Mouse (Mus musculus) gonadal fat pad, adult 2 months (tissue): ENCODE results near the gene Zbtb39. TPM values are rescaled to one million over a fixed set of nuclear protein-coding genes. Genes with fewer than 3 reads are reported as not detected.

Experiments
- DNase-seq: peaks from one replicate; pipeline ENCODE4 v3.0.0-alpha.2; 2012; ENCODE audit warnings: low read depth
- polyA plus RNA-seq: library from polyadenylated mRNA; depleted of rRNA; stranded (reverse); fragments of >200 nt; gene quantifications from 2 replicates; pipeline ENCODE4 v1.2.3, GENCODE M21; 2012; rRNA removed

Zbtb39 gene
- 8.8 and 11.6 TPM in 2 replicates for polyA plus RNA-seq

DNA sequence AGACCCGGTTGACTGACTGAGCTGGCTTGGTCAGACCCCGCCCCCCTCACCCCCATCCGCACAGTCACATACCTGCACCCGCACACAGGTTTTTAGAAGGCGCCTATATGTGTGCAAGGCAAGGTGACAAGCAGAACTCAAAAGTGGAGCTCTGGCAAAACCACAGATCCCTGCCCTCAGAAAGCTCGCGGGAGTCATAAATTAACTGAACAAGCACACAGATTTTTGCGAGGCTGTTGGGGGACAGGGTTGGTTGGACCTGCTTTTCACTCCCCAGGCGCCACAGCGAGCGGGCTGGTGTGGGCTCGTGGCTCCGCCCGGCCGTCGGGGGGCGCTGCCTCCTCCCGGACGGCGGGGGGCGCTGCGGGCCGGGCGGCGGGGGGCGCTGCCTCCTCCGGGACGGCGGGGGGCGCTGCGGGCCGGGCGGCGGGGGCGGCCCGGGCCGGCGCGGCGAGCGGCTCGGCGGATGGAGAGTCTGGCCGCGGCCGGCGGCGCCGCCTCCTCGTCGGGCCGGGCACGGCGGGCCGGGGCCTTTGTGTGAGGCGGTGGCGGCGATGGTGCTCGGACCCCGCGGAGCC lies at the start of gene Zbtb39:
Zbtb39 (plus strand) TSS at position 456 of the 578 bp plus-strand sequence.
- DNase-seq: no peak

DNA sequence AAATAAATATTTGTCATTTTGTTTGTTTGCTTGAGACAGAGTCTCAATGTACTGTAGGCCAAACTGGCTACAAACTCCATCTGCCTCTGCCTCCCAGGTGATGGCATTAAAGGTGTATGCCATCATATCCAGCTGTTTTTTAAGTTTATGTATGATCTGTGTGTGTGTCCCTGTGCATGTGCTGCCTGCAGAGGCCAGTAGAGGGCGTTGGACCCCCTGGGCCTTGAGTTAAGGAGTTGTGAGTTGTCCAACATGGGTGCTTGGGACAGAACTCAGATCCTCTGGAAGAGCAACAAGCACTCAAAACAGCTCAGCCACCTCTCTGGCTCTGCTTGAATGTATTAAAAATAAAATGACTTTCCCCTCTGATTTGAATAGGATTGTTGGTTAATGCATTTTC lies 48.3 kb upstream of the Zbtb39 start:
- DNase-seq: no peak

DNA sequence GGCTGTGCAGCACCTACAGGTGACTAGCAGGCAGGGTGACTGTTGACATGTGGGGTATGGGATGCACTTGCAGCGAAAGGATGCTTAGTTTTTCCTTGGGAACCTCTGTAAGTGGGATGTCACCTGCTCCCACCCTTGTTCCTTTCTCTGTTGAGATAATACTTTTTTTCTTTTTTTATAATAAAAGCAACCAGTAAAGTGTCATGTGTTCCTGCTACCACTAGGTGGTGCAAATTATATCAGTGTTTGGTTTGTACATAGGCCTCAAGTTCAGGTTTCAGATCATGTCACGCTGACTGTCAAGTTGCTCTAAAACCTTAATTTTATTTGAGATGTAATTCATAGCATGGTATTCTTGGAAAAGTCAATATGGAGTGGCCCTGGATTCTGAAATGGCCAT lies 44.7 kb upstream of the Zbtb39 start:
- no peak for DNase-seq

DNA sequence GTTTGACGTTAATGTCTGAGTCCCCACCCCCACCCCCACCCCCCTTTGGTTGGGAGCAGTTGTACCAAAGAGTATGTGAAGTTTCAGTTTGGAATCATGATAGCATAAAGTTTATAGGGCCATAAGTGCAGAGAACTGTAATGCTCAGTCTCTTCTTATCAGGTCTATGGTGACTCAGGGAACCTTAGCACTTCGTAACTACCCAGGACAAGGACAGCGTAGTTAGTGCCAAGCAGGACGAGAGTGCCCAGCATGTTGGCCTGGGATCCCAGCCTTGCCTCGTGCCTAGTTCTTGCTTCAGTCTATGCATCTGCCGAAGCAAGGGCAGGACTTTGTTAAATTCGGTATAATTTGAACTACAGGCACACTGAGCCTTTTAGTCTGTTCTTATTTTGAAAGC lies 43.6 kb upstream of the Zbtb39 start:
- DNase-seq: no peak

DNA sequence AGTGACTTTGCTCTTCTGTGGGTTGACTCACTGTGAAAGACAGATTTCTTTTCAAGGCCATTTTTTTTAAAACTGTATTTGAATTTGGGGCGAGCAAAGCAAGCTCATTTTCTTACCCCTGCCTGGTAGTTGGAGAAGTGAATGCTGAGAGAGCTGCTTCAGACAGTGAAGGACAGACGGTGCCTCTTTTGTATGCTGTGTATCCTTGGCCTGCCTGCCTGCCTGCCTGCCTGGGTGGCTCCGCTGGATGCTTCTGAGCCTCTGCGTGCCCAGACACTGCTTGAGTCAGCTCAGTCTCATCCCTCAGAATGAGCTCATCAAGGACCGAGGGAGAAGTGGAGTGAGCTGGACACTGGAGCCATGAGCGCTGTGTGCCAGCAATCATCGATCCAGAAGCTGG lies 40.4 kb upstream of the Zbtb39 start:
- no peak for DNase-seq

DNA sequence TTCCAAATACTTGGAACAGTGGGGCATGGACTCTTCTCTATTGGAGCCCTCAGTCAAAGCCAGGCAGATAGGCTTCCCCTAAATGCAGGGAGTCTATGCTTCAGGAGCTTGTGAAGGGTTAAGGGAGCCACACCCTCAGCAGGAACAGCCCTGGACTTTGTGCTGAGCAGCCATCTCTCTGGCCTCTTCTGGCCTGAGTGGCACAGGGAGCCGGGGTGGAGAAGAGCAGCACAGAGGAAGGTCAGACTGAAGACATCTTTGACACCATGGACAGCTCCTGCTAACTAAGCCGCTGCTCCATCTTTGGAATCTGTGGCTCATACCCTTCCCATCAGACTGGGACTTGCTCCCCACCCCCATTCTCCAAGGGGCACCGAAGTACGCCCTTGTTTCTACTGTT lies 36.0 kb upstream of the Zbtb39 start:
- DNase-seq: no peak

- DNase-seq: no peak
These were observed 35.0 kb upstream of the Zbtb39 start for GRCm38 (mm10) chr10:127704293-127704692.

DNA sequence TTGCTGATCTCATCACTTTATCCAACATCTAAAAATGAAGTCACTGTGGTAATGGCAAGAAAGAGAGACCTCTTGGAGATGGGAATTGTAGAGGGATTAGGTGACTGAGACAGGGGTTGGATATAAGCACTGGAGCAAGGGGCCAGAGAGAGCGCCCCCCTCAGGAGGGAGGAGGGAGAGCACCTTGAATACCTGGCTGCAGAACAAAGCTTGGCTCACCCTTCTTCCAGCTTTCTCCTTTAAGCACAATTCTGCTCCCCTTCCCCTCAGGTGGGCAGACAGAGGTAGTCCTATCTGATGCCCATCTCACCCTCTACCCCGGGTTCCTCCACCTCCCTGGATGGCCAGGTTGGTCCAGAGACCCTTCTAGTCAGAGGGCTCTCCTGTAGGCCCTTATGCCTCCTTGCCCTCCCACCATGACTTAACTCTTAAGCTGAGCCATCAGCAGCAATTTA lies 34.5 kb upstream of the Zbtb39 start, which contains the start of gene Myo1a:
Myo1a (plus strand) TSS at position 405 of the 455 bp plus-strand sequence.
- no peak for DNase-seq

GRCm38 (mm10) chr10:127705783-127706182 lies 33.6 kb upstream of the Zbtb39 start:
- no peak for DNase-seq

- no peak for DNase-seq
These were observed 31.6 kb upstream of the Zbtb39 start for GRCm38 (mm10) chr10:127707721-127708120.

DNA sequence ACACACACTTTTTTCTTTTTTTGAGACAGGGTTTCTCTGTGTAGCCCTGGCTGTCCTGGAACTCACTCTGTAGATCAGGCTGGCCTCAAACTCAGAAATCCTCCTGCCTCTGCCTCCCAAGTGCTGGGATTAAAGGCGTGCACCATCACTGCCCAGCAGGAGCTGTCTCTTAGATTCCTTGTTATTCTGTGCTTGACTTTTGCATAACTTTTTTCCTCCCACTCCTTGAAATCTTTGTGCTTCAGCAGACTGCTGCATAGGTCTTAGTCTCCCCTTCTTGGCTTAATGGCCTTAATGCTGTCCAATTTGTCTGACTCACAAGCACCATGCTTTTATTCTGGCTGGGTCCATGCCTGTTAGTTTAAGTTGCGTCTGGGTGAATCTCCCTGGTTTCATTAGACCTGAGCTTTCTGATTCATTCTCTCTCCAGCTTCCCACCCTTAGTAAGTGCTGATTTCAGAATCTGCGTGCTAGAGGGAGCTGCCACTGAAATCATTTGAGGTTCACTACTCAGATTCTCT lies 30.4 kb upstream of the Zbtb39 start:
- DNase-seq: no peak

- no peak for DNase-seq
These were observed 29.0 kb upstream of the Zbtb39 start for GRCm38 (mm10) chr10:127710331-127710730.

DNA sequence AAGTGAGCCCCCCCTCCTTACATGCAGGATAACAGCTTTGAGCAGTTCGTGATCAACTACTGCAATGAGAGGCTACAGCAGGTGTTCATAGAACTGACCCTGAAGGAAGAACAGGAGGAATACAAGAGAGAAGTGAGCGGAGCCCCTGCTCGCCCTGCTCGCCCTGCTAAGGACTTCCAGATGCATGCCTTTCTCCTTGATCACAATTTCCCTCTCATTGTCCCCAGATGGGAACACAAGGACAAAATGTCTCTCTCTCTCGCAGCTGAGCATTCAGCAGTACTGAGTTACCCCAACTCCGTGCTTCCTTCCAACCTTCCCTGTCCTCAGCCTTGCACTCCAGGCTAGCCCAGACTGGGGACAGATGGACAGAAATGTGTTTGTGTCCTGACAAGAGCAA lies 26.6 kb upstream of the Zbtb39 start:
- no peak for DNase-seq

- no peak for DNase-seq
These were observed 17.5 kb upstream of the Zbtb39 start for GRCm38 (mm10) chr10:127721671-127722418.

DNA sequence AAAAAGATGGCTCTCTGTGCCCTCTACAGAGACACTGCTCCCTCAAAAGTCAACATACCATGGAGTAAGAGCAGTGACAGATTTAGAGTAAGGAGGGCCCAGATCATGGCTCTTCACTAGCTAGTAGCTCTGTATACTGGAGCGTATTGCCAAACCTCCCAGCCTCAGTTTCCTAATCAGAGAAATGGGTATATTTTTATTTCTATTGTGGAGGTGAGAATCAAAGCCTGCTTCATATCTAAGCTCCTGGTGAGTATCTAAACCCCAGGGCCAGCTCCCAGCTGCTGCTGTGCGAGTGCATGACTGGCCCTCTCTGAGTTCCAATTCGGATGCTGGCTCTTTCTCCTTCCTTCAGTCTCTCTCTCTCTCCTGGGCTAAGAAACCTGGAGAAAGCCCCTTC lies 15.2 kb upstream of the Zbtb39 start, which contains the start of gene Tac2:
Tac2 (plus strand) TSS at position 301 of the 400 bp plus-strand sequence.
- DNase-seq: no peak

GRCm38 (mm10) chr10:127725136-127725535 lies 14.2 kb upstream of the Zbtb39 start:
- DNase-seq: no peak

GRCm38 (mm10) chr10:127728437-127728836 lies 10.9 kb upstream of the Zbtb39 start:
- no peak for DNase-seq

DNA sequence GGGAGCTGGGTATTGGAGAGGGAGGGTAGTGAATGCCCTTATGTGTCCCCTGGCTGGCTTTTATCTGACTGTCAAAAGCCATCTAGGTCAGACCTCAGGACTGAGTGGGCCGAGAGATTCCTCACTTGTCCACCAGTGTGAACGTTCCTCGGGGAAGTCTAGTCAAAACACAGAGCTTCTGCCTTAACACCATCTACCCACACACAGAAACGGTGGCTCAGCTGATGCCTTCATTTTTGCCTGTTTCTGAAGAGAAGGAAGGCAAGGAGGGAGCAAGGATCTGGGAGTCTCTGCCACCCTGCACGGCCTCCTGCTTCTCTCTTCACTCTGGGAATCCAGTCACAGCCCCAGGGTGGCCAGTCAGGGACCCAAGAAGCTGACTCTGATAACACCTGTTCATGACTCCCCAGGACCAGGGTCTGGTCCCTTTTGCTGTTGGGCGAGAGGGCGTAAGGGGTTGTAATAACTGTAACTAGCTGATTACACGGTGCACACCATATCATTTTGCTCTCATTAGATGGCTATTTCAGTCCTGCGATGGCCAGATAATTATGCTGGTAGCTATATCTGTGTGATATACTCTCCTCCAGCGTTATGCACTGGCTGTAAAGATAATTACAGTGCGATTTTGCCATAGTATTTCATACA lies 8.9 kb upstream of the Zbtb39 start:
- DNase-seq: no peak

DNA sequence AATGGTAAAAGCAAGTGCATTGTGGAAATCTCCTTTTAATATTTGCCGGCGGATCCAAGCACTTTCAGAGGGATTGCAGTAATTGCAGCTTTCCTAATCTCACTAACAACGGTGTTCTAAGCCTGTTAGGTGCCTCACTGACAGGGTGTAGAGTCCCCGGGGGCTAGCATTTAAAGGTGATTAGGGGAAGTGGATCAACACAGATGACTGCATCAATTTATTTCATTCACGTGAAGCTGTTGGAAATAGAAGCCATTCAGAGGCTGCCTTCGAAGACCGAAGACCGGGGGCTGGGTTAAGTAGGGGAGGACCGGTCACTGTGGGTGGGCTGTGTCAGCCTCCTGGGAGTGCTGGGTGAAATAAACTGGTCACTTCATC lies 8.4 kb upstream of the Zbtb39 start:
- no peak for DNase-seq

DNA sequence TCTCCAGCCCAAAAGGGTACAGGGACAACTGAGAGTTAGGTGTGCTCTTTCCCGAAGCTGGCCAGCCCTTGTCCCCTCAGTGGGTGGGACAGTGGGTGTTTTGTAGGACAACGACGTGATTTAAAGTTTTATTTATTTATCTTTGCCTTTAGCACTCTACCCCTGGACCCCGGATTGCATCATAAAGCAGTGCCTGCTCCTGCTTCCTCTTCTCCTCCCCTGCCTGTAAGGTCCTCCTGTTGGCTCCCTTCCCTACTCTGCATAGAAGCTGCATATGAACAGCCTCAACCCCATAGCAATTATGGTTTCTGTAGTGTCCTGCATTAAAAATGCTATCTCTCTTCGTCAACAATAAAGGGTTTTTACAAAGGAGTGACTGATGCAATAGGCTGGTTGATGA lies 7.9 kb upstream of the Zbtb39 start:
- no peak for DNase-seq

DNA sequence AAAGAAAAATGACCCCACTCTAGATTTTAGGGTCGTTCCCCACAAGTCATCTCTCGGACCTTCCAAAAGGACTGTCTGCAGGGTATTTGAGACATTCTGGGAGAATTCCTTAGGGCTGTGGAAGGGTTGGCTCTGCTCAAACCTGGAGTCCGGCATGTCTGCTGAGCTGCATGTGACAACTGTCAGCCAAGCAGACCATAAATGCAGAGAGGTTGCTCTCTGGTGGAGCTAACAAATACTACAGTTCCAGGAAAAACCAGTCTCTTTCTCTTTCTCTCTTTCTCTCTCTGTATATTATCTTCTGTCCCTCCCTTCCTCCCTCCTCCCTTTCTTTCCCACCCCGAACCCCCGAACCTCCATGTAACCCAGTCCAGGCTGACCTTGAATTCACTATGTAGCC lies 4.9 kb upstream of the Zbtb39 start:
- no peak for DNase-seq

DNA sequence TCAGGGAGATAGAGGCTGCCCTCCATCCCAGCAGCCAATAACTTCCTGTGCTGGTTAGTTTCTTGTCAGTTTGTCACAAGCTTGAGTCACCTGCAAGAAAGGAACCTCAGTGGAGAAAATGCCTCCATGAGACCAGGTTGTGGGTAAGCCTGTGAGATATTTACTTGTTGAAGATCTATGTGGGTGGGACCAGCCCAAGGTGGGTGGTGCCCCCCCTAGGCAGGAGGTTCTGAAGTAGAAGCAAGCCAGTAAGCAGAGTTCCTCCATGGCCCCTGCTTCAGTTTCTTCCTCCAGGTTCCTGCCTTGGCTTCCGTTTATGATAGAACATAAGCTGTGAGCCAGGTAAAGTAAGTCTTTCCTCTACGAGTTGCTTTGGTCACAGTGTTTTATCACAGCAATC lies 3.1 kb upstream of the Zbtb39 start:
- DNase-seq: no peak

DNA sequence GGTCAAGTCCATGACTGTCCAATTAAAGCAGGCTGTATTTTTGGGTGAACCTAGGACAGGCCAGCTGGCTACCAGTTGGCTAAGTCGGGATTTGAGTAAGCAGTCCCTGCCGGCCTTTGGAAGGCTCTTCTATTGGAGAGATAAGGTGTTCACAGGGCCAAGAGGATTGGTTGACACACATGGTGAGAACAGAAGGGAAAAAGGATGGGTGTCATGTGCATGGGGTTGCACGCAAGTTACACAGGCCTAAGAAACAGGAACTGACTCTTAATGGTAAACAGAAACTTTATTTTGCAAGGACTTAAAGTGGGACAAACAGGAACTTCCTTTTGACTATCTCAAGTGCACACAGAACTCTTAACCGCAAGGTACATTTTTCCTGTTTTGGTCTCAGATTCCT lies 2.4 kb upstream of the Zbtb39 start:
- DNase-seq: no peak
